Mouse (Mus musculus) lung, postnatal 0 days (tissue): Measurements from ENCODE around the gene Fkrp. TPM values are rescaled to one million over a fixed set of nuclear protein-coding genes. Genes with fewer than 3 reads are reported as not detected.

Source experiments
- ATAC-seq: fragments of 200-750 bp; cut with Nextera tagmentation; 2 replicates; pipeline ENCODE4 v1.8.0; 2017; ENCODE audit warnings: moderate library complexity
- DNase-seq: peaks from one replicate; pipeline ENCODE4 v3.0.0-alpha.2; 2016; ENCODE audit warnings: low spot score
- H3K27ac ChIP-seq: fragments of 300-500 bp; sonication (generic); 2 replicates; pipeline ENCODE4 v1.5.1; 2014; ENCODE audit warnings: antibody characterized with exemption, mild to moderate bottlenecking, low read length, mixed read lengths
- H3K27me3 ChIP-seq: fragments of 300-500 bp; sonication (generic); replicated peaks from 2 replicates; pipeline ENCODE4 v1.6.1; 2014; ENCODE audit warnings: low read length, mixed read lengths; ENCODE audit not compliant: insufficient read depth
- H3K36me3 ChIP-seq: fragments of 300-500 bp; sonication (generic); 2 replicates; pipeline ENCODE4 v1.6.1; 2014; ENCODE audit warnings: low read length, mixed read lengths; ENCODE audit not compliant: insufficient read depth
- H3K4me1 ChIP-seq: fragments of 300-500 bp; sonication (generic); 2 replicates; pipeline ENCODE4 v1.6.1; 2014; ENCODE audit warnings: antibody characterized with exemption, low read depth, low read length, mixed read lengths; ENCODE audit not compliant: insufficient read depth
- H3K4me2 ChIP-seq: fragments of 300-500 bp; sonication (generic); replicated peaks from 2 replicates; pipeline ENCODE4 v1.6.1; 2014; ENCODE audit warnings: low read depth, mild to moderate bottlenecking, low read length, moderate library complexity, mixed read lengths
- H3K4me3 ChIP-seq: fragments of 300-500 bp; sonication (generic); 2 replicates; pipeline ENCODE4 v1.5.1; 2014; ENCODE audit warnings: low read depth, low read length
- H3K9ac ChIP-seq: fragments of 300-500 bp; sonication (generic); replicated peaks from 2 replicates; pipeline ENCODE4 v1.6.1; 2014; ENCODE audit warnings: low read depth, mild to moderate bottlenecking
- H3K9me3 ChIP-seq: fragments of 300-500 bp; sonication (generic); 2 replicates; pipeline ENCODE4 v1.6.1; 2016; ENCODE audit warnings: low read length, mixed read lengths
- CTCF ChIP-seq: IDR thresholded peaks from 2 replicates; pipeline ENCODE4 v1.5.1; 2016; ENCODE audit warnings: antibody characterized with exemption, mild to moderate bottlenecking
- EP300 ChIP-seq: IDR thresholded peaks from 2 replicates; pipeline ENCODE4 v1.6.1; 2016; ENCODE audit warnings: antibody characterized with exemption, mild to moderate bottlenecking, control low read depth
- WGBS: fragments of 180-500 bp; shearing (Covaris S2); extraction: QIAGEN DNeasy Blood & Tissue Kit; methylation state at CpG from one replicate; pipeline ENCODE4 v1.1.7; 2014; 5-methylcytosine and 5-hydroxymethylcytosine counted together
- polyA plus RNA-seq: library from polyadenylated mRNA; unstranded; fragments of >200 nt; fragmentation: Nextera tagmentation; extraction: Ambion mirVana; gene quantifications from 2 replicates; pipeline ENCODE4 v1.2.1, GENCODE M21; 2015

Gene Fkrp
- polyA plus RNA-seq, 1 experiment from 2014 or later = 22.3 TPM

GRCm38 (mm10) chr7:16838804-16839426 is 22.4 kb upstream of the Fkrp start:
- Histone ChIP-seq H3K4me3 (no peak overlapping the region), H3K36me3 (peaks cover 26% of the 10 kb centered on the region; the same call in 1 of the 2 replicates), H3K27me3 (no peaks in the 10 kb centered on the region), H3K4me2 (no peak overlapping the region), H3K27ac (no peak overlapping the region), H3K4me1 (peaks cover 8% of the 10 kb centered on the region; the same call in 1 of the 2 replicates), H3K9me3 (no peaks in the 10 kb centered on the region), H3K9ac (no peak overlapping the region)
- DNase-seq = no peak
- TF ChIP-seq EP300 (no peak), CTCF (no peak)
- whole genome bisulfite sequencing = 66% methylated on average over 6 of the region's 6 CpGs
- ATAC-seq = no peak

DNA sequence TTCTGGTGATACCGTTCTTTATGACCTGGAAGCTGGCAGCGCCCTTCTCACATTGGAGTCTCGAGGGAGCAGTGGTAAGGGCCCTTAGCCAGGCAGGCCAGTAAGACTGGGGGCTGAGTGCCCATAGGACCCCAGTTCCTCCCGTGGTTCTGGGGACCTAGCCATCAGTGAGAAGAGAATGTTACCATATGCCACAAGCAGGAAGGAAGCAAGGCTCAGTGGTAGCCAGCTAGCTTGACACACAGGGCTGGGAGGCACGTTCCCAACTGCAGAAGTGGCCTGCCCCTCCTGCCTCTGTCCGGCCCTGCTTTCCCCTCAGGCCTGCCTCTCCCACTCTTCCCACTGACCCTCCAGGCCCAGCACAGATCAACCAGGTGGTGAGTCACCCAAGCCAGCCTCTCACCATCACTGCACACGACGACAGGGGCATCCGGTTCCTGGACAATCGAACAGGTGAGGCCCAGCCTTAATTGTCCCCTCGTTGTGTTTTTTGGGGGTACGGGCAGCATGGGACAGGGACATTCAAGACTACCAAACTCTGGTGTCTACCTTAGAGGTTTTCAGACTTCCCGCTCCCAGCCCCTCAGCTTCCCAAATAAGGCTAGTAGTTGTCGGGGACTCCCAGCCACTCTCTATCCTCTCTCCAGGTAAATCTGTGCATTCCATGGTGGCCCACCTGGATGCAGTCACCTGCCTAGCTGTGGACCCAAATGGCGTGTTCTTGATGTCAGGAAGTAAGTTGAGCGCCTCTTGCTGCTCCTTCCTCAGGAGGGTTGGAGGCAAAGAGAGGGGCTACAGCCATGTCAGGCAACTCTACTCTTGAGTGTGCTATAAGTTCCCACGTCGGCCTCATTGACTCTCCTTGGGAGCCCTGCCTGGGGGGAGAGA is 21.6 kb upstream of the Fkrp start:
- Histone ChIP-seq H3K9ac (no peak overlapping the region), H3K4me2 (no peak overlapping the region), H3K9me3 (no peaks in the 10 kb centered on the region), H3K36me3 (peaks cover 32% of the 10 kb centered on the region; the same call in 1 of the 2 replicates), H3K27ac (no peak overlapping the region), H3K27me3 (no peaks in the 10 kb centered on the region), H3K4me1 (peaks cover 4% of the 10 kb centered on the region; the same call in 1 of the 2 replicates), H3K4me3 (no peak overlapping the region)
- TF ChIP-seq EP300 (no peak), CTCF (no peak)
- 89% methylated on average over 18 of the region's 18 CpGs for WGBS
- ATAC-seq = no peak
- DNase-seq = no peak

DNA sequence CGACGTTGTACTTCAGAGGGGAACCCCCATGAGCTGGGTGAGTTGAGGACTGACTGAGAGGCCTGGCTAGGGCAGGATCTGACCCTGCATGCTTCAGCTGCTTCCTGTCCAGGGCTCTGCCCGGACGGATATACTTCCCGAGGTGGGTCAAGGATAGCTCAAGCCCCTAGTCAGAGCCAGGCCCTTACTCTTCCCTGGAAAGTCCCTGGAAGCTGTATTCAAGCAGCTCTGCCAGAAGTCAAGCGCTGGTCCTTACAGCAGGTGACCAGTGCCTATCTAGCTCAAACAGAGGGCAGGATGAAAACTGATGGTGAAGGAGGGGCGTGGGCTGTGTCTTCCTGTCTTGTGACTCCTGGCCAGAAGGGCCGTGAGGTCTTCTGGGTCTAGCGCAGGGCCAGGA is 13.9 kb upstream of the Fkrp start:
- Histone ChIP-seq H3K36me3 (peaks cover 59% of the 10 kb centered on the region), H3K4me1 (no peaks in the 10 kb centered on the region), H3K9me3 (no peaks in the 10 kb centered on the region), H3K4me2 (no peak overlapping the region), H3K27ac (no peak overlapping the region), H3K4me3 (no peak overlapping the region), H3K9ac (no peak overlapping the region), H3K27me3 (no peaks in the 10 kb centered on the region)
- TF ChIP-seq EP300 (no peak), CTCF (no peak)
- WGBS = 67% methylated on average over 9 of the region's 9 CpGs
- ATAC-seq = peak; percentile 52
- no peak for DNase-seq

GRCm38 (mm10) chr7:16827274-16827673 is 10.7 kb upstream of the Fkrp start:
- Histone ChIP-seq H3K27me3 (no peaks in the 10 kb centered on the region), H3K4me1 (no peaks in the 10 kb centered on the region), H3K4me2 (no peak overlapping the region), H3K9ac (no peak overlapping the region), H3K9me3 (no peaks in the 10 kb centered on the region), H3K36me3 (peaks cover 49% of the 10 kb centered on the region), H3K27ac (no peak overlapping the region), H3K4me3 (no peak overlapping the region)
- no peak for DNase-seq
- no peak for ATAC-seq
- 49% methylated on average over 4 of the region's 4 CpGs for WGBS
- TF ChIP-seq CTCF = no peak
- no peak for TF ChIP-seq EP300

- Histone ChIP-seq H3K27ac (no peak overlapping the region), H3K4me3 (no peak overlapping the region), H3K36me3 (peaks cover 42% of the 10 kb centered on the region), H3K27me3 (no peaks in the 10 kb centered on the region), H3K4me2 (no peak overlapping the region), H3K9ac (no peak overlapping the region), H3K4me1 (no peaks in the 10 kb centered on the region), H3K9me3 (no peaks in the 10 kb centered on the region)
- TF ChIP-seq EP300 = no peak
- no peak for TF ChIP-seq CTCF
- 58% methylated on average over 5 of the region's 5 CpGs for WGBS
- ATAC-seq (no peak), DNase-seq (no peak)
These were observed 10.0 kb upstream of the Fkrp start for GRCm38 (mm10) chr7:16826571-16826970.

GRCm38 (mm10) chr7:16825785-16826184 is 9.3 kb upstream of the Fkrp start:
- peak; percentile 76 for TF ChIP-seq CTCF
- no peak for TF ChIP-seq EP300
- Histone ChIP-seq H3K4me2 (no peak overlapping the region), H3K36me3 (peaks cover 34% of the 10 kb centered on the region), H3K4me1 (peaks cover 4% of the 10 kb centered on the region; the same call in 1 of the 2 replicates), H3K9ac (no peak overlapping the region), H3K27ac (no peak overlapping the region), H3K9me3 (no peaks in the 10 kb centered on the region), H3K4me3 (no peak overlapping the region), H3K27me3 (no peaks in the 10 kb centered on the region)
- WGBS = 74% methylated on average over 10 of the region's 10 CpGs
- peak; percentile 65 for ATAC-seq
- DNase-seq = peak; percentile 59
